16 mouse cellular contexts compared by ENCODE assay signal in the genomic region with DNA sequence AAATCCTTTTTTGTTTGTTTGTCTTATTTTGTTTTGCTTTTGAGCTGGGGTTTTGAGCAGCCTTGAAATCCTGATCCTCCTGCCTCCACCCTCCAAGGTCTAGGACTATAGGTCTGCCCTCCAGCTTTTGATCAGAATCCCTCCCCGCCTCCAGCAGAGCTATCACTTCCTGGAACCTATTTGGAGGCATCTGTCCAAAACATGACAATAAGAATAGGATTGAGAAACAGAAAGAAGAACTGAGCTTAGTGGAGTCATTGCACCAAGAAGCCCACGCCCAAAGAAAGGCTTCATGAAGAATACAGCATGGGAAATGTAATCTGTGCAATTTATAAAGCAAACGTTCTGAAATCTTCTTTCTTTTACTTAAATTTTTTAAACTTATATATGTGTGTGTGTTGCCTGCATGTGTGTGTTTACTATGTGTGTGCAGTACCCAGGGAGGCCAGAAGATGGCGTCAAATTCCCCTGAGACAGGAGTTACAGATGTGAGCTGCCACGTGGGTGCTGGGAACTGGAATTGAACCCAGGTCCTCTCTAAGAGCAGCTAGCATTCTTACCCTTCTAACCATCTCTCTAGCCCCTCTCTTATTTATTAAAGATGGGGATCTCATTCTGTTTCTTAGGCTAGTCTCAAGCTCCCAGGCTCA. TPM values are rescaled to one million over a fixed set of nuclear protein-coding genes. Genes with fewer than 3 reads are reported as not detected.
DNase-seq lines count a peak whose midpoint lies in the region; ATAC-seq and TF ChIP-seq lines count a peak whose summit lies in the region.
"Had no signal": no experiment of that assay in that cellular context is flagged by ENCODE, and none has a peak within 500 bp of the region (broad histone marks: within the 10 kb centered on the region; RNA-seq: fewer than 3 reads in every experiment).

No protein-coding gene starts in this region.

- no peak overlapping the region for H3K27ac ChIP-seq in layer of hippocampus, adult 2 months
- no peak overlapping the region for H3K27ac ChIP-seq in testis, adult 2 months (ENCODE audit: control insufficient read depth, insufficient read depth, low read depth, low read length)
- no peak overlapping the region for H3K27ac ChIP-seq in thymus, adult 2 months (ENCODE audit: control insufficient read depth, insufficient read depth, low read length)
- H3K27ac ChIP-seq in limb, embryonic 10.5 days = no peak overlapping the region
- H3K27ac ChIP-seq: forebrain, embryonic 15.5 days; liver, embryonic 13.5 days; midbrain, embryonic 15.5 days had no signal

- no peaks in the 10 kb centered on the region for H3K27me3 ChIP-seq in testis, adult 2 months (ENCODE audit: control insufficient read depth, insufficient read depth, low read length)
- no peaks in the 10 kb centered on the region for H3K27me3 ChIP-seq in thymus, adult 2 months (ENCODE audit: control insufficient read depth, insufficient read depth, low read length)
- H3K27me3 ChIP-seq in limb, embryonic 10.5 days (ENCODE audit: low read depth, poor library complexity, severe bottlenecking) = no peaks in the 10 kb centered on the region
- H3K27me3 ChIP-seq: forebrain, embryonic 15.5 days; liver, embryonic 13.5 days; midbrain, embryonic 15.5 days had no signal

- 94% methylated on average over 5 of the region's 5 CpGs for WGBS in thymus, adult 2 months
- 86% methylated on average over 5 of the region's 5 CpGs for WGBS in limb, embryonic 10.5 days

- no peak for TF ChIP-seq POLR2A in testis, adult 2 months (IDR thresholded peaks at IDR 0.05; ENCODE audit: control insufficient read depth, low read depth, low read length)
- no peak for TF ChIP-seq POLR2A in thymus, adult 2 months (IDR thresholded peaks at IDR 0.05; ENCODE audit: control insufficient read depth, extremely low read depth, insufficient read depth, low read length, poor library complexity)

- H3K9me3 ChIP-seq in limb, embryonic 10.5 days (replicated peaks) = no peaks in the 10 kb centered on the region
- H3K9me3 ChIP-seq: forebrain, embryonic 15.5 days; liver, embryonic 13.5 days; midbrain, embryonic 15.5 days had no signal

- H3K4me1 ChIP-seq in testis, adult 2 months (ENCODE audit: control insufficient read depth, insufficient read depth, low read length) = no peaks in the 10 kb centered on the region
- H3K4me1 ChIP-seq in thymus, adult 2 months (replicated peaks; ENCODE audit: control insufficient read depth, insufficient read depth, low read length) = no peaks in the 10 kb centered on the region
- H3K4me1 ChIP-seq in limb, embryonic 10.5 days = peaks cover 13% of the 10 kb centered on the region
- H3K4me1 ChIP-seq: forebrain, embryonic 15.5 days; liver, embryonic 13.5 days; midbrain, embryonic 15.5 days had no signal

- peak; percentile 53 for TF ChIP-seq CTCF in layer of hippocampus, adult 2 months (conservative IDR thresholded peaks at IDR 0.05)
- TF ChIP-seq CTCF in testis, adult 2 months (IDR thresholded peaks at IDR 0.05; ENCODE audit: control insufficient read depth, insufficient read depth, insufficient replicate concordance, low read depth, low read length) = peak; percentile 42; the same call in 1 of the 2 replicates
- TF ChIP-seq CTCF in thymus, adult 2 months (IDR thresholded peaks at IDR 0.05; ENCODE audit: borderline replicate concordance, control insufficient read depth, extremely low read depth, insufficient read depth, low read length, poor library complexity) = no peak

- H3K36me3 ChIP-seq in testis, adult 2 months (ENCODE audit: control insufficient read depth, insufficient read depth, low read length) = no peaks in the 10 kb centered on the region
- no peaks in the 10 kb centered on the region for H3K36me3 ChIP-seq in thymus, adult 2 months (ENCODE audit: control insufficient read depth, insufficient read depth, low read length)
- H3K36me3 ChIP-seq in limb, embryonic 10.5 days = peaks cover 79% of the 10 kb centered on the region
- H3K36me3 ChIP-seq: liver, embryonic 13.5 days; midbrain, embryonic 15.5 days had no signal

- no peak overlapping the region for H3K4me3 ChIP-seq in layer of hippocampus, adult 2 months
- H3K4me3 ChIP-seq in testis, adult 2 months (ENCODE audit: control insufficient read depth, low read depth, low read length) = no peak overlapping the region
- H3K4me3 ChIP-seq in thymus, adult 2 months (ENCODE audit: control insufficient read depth, insufficient read depth, low read length) = no peak overlapping the region
- H3K4me3 ChIP-seq in limb, embryonic 10.5 days = no peak overlapping the region
- H3K4me3 ChIP-seq: forebrain, embryonic 15.5 days; liver, embryonic 13.5 days; midbrain, embryonic 15.5 days had no signal

- DNase-seq in CD4-positive, CD25-positive, alpha-beta regulatory T cell, adult 2 months (ENCODE audit: low read depth, low spot score) = peak; percentile 14
- DNase-seq in layer of hippocampus, adult 2 months (ENCODE audit: low spot score in 2 of 2) = no peak
- DNase-seq in layer of hippocampus, adult 9-10 months (ENCODE audit: low spot score) = no peak
- DNase-seq in testis, postnatal 10 days (ENCODE audit: low spot score) = no peak
- no peak for DNase-seq in thymus, adult 2 months
- no peak for DNase-seq in limb, embryonic 10.5 days (ENCODE audit: low spot score)
- DNase-seq: adrenal gland, postnatal 10 days; cerebellum, postnatal 10 days; gastrocnemius, postnatal 10 days; layer of hippocampus, adult 9-11 months; liver, embryonic 13.5 days; thymus, postnatal 14 days had no signal

- ATAC-seq in CD4-positive, CD25-positive, alpha-beta regulatory T cell, adult 4 months = no peak
- ATAC-seq: forebrain, embryonic 15.5 days; midbrain, embryonic 15.5 days had no signal

RNA-seq across cellular contexts. Expression of a gene that starts 46.5 kb away (rescaled TPM):
- polyA plus RNA-seq in CD4-positive, CD25-positive, alpha-beta regulatory T cell, adult 4 months (2017; shearing (Covaris generic)) = 1 to 10 TPM; 7.7 to 9.1 TPM
- total RNA-seq in layer of hippocampus, adult 2 months (2021) = 10 to 100 TPM; 32.2 to 35.8 TPM
- polyA plus RNA-seq in testis, adult 2 months (2012; rRNA removed) = 7.0 and 8.1 TPM in 2 replicates
- polyA plus RNA-seq in thymus, adult 2 months (2012; rRNA removed) = 0.48 and 0.55 TPM in 2 replicates
- polyA plus RNA-seq in limb, embryonic 10.5 days (2016; fragmentation: Nextera tagmentation; extraction: Ambion mirVana) = 13.4 and 25.4 TPM in 2 replicates

RNA-seq across cellular contexts. Expression of a gene that starts 49.0 kb away (rescaled TPM):
- polyA plus RNA-seq in CD4-positive, CD25-positive, alpha-beta regulatory T cell, adult 4 months (2017; shearing (Covaris generic)) = 100 to 1,000 TPM; 114 to 124 TPM
- 10 to 100 TPM; 56.8 to 59.4 TPM for total RNA-seq in layer of hippocampus, adult 2 months (2021)
- polyA plus RNA-seq in testis, adult 2 months (2012; rRNA removed) = 3.7 and 4.2 TPM in 2 replicates
- polyA plus RNA-seq in thymus, adult 2 months (2012; rRNA removed) = 10.7 and 12.4 TPM in 2 replicates
- polyA plus RNA-seq in limb, embryonic 10.5 days (2016; fragmentation: Nextera tagmentation; extraction: Ambion mirVana) = 125 and 139 TPM in 2 replicates

RNA-seq across cellular contexts. Expression of a gene that starts 56.9 kb away (rescaled TPM):
- 1 to 10 TPM; 3.7 to 4.2 TPM for polyA plus RNA-seq in CD4-positive, CD25-positive, alpha-beta regulatory T cell, adult 4 months (2017; shearing (Covaris generic))
- 1 to 10 TPM; 8.8 to 9.5 TPM for total RNA-seq in layer of hippocampus, adult 2 months (2021)
- 1.8 and 1.9 TPM in 2 replicates for polyA plus RNA-seq in testis, adult 2 months (2012; rRNA removed)
- polyA plus RNA-seq in thymus, adult 2 months (2012; rRNA removed) = 4.9 and 5.6 TPM in 2 replicates
- 2.5 and 2.8 TPM in 2 replicates for polyA plus RNA-seq in limb, embryonic 10.5 days (2016; fragmentation: Nextera tagmentation; extraction: Ambion mirVana)
